ENCODE assay signal across 10 mouse cellular contexts in genomic region chr5:71094776-71095175, GRCm38 (mm10). TPM values are rescaled to one million over a fixed set of nuclear protein-coding genes. Genes with fewer than 3 reads are reported as not detected.
DNase-seq lines count a peak whose midpoint lies in the region; ATAC-seq and TF ChIP-seq lines count a peak whose summit lies in the region.
"Had no signal": no experiment of that assay in that cellular context is flagged by ENCODE, and none has a peak within 500 bp of the region (broad histone marks: within the 10 kb centered on the region; RNA-seq: fewer than 3 reads in every experiment).

No protein-coding gene starts in this region.

- H3K9ac ChIP-seq in embryonic facial prominence, embryonic 15.5 days: no peak overlapping the region
- H3K9ac ChIP-seq in hindbrain, embryonic 13.5 days: peak overlapping the region; percentile 87
- peak overlapping the region; percentile 87 for H3K9ac ChIP-seq in midbrain, postnatal 0 days (replicated peaks; ENCODE audit: low read length, poor library complexity, severe bottlenecking)

- H3K4me1 ChIP-seq in embryonic facial prominence, embryonic 15.5 days: 0 out of 2 replicates have a peak, but pooled peaks cover 10% of the 10 kb centered on the region
- peaks cover 9% of the 10 kb centered on the region for H3K4me1 ChIP-seq in hindbrain, embryonic 13.5 days (replicated peaks)
- no peaks in the 10 kb centered on the region for H3K4me1 ChIP-seq in midbrain, postnatal 0 days (ENCODE audit: insufficient read depth, low read length)

- TF ChIP-seq CTCF in midbrain, postnatal 0 days (IDR thresholded peaks at IDR 0.05): no peak

- no peaks in the 10 kb centered on the region for H3K36me3 ChIP-seq in embryonic facial prominence, embryonic 15.5 days
- no peaks in the 10 kb centered on the region for H3K36me3 ChIP-seq in hindbrain, embryonic 13.5 days
- no peaks in the 10 kb centered on the region for H3K36me3 ChIP-seq in midbrain, postnatal 0 days (ENCODE audit: insufficient read depth, low read length)

- no peaks in the 10 kb centered on the region for H3K9me3 ChIP-seq in embryonic facial prominence, embryonic 15.5 days (replicated peaks)
- no peaks in the 10 kb centered on the region for H3K9me3 ChIP-seq in hindbrain, embryonic 13.5 days
- H3K9me3 ChIP-seq in midbrain, postnatal 0 days (ENCODE audit: low read length): no peaks in the 10 kb centered on the region

- no peak for ATAC-seq in embryonic facial prominence, embryonic 15.5 days (ENCODE audit: insufficient number of reproducible peaks, low FRiP score, low TSS enrichment, low read depth)
- no peak for ATAC-seq in hindbrain, embryonic 13.5 days (ENCODE audit: low FRiP score)
- no peak for ATAC-seq in midbrain, postnatal 0 days (ENCODE audit: low FRiP score)
- ATAC-seq: inflammation-experienced regulatory T-cells, adult 6 months; Patski had no signal

- 24% methylated on average over 10 of the region's 10 CpGs for WGBS in embryonic facial prominence, embryonic 15.5 days
- 20% methylated on average over 10 of the region's 10 CpGs for WGBS in hindbrain, embryonic 13.5 days
- 12% methylated on average over 10 of the region's 10 CpGs for WGBS in midbrain, postnatal 0 days

- H3K27me3 ChIP-seq in embryonic facial prominence, embryonic 15.5 days: peaks cover 11% of the 10 kb centered on the region
- H3K27me3 ChIP-seq in hindbrain, embryonic 13.5 days: no peaks in the 10 kb centered on the region
- H3K27me3 ChIP-seq in midbrain, postnatal 0 days (ENCODE audit: insufficient read depth, low read length): no peaks in the 10 kb centered on the region

- no peak overlapping the region for H3K27ac ChIP-seq in embryonic facial prominence, embryonic 15.5 days (replicated peaks)
- H3K27ac ChIP-seq in hindbrain, embryonic 13.5 days: peak overlapping the region; percentile 92
- H3K27ac ChIP-seq in midbrain, postnatal 0 days (ENCODE audit: low read depth, low read length): peak overlapping the region; percentile 93

- H3K4me2 ChIP-seq in embryonic facial prominence, embryonic 15.5 days (replicated peaks): peak overlapping the region; percentile 99
- peak overlapping the region; percentile 73 for H3K4me2 ChIP-seq in hindbrain, embryonic 13.5 days
- H3K4me2 ChIP-seq in midbrain, postnatal 0 days (ENCODE audit: low read depth, low read length, poor library complexity, severe bottlenecking): peak overlapping the region; percentile 68

- peak overlapping the region; percentile 59 for H3K4me3 ChIP-seq in embryonic facial prominence, embryonic 15.5 days (replicated peaks)
- H3K4me3 ChIP-seq in hindbrain, embryonic 13.5 days: peak overlapping the region; percentile 81
- peak overlapping the region; percentile 76 for H3K4me3 ChIP-seq in midbrain, postnatal 0 days (ENCODE audit: low read depth, low read length)

- DNase-seq in layer of hippocampus, adult 9-11 months: peak; percentile 7
- DNase-seq in layer of hippocampus, postnatal 14 days (ENCODE audit: low spot score in 2 of 2): no peak
- DNase-seq in midbrain, postnatal 0 days (ENCODE audit: low spot score): peak; percentile 15
- no peak for DNase-seq in yolk sac, embryonic 10.5 days (ENCODE audit: low spot score)
- DNase-seq in adrenal gland, postnatal 25 days: no peak
- DNase-seq: cerebellum, adult 11 months had no signal

RNA-seq across cellular contexts. Expression of gene Gabra2, which starts 0.9 kb away (rescaled TPM):
- total RNA-seq in layer of hippocampus, postnatal 14 days (2021): 100 to 1,000 TPM; 125 to 128 TPM
- 1.2 and 1.5 TPM in 2 replicates for polyA plus RNA-seq in embryonic facial prominence, embryonic 15.5 days (2015; fragmentation: Nextera tagmentation; extraction: Ambion mirVana)
- polyA plus RNA-seq in hindbrain, embryonic 13.5 days (2015; fragmentation: Nextera tagmentation; extraction: Ambion mirVana): 28.1 and 35.3 TPM in 2 replicates
- total RNA-seq in midbrain, postnatal 0 days (2014; rRNA removed): 29.4 and 36.7 TPM in 2 replicates
- 52.1 and 72.4 TPM in 2 replicates for polyA plus RNA-seq in midbrain, postnatal 0 days (2015; fragmentation: Nextera tagmentation; extraction: Ambion mirVana)
- 0.09 TPM in 1 of 2 replicates, not detected in the other for total RNA-seq in adrenal gland, postnatal 25 days (2021)
- polyA plus RNA-seq: Patski had no signal

Comparison
In these comparisons a context has a peak if more than half of its experiments do, and no peak if none do; other contexts are left out.
1. DNase-seq: peak in layer of hippocampus, adult 9-11 months (single experiment) and midbrain, postnatal 0 days (single experiment); none in layer of hippocampus, postnatal 14 days (0 of 2), yolk sac, embryonic 10.5 days (single experiment) and adrenal gland, postnatal 25 days (single experiment).
2. RNA of gene Gabra2, which starts 0.9 kb away (total RNA-seq): 125 to 128 TPM in layer of hippocampus, postnatal 14 days and 29.4 to 36.7 TPM in midbrain, postnatal 0 days; 0.09 TPM in adrenal gland, postnatal 25 days; every median in the first group is over 10 times any median in the second.
3. Peak in every context shown above with its lines, with median percentiles within 50 percentile points of each other: H3K4me2 ChIP-seq and H3K4me3 ChIP-seq.